Mouse (Mus musculus): ENCODE results near the gene Brca2. TPM values are rescaled to one million over a fixed set of nuclear protein-coding genes. Genes with fewer than 3 reads are reported as not detected.
A peak's percentile ranks its signal among the peaks of the same experiment; 100 is the strongest.
"Not testable (repeated sequence)": the region's sequence is repeated elsewhere in the genome, so short reads cannot be mapped to it uniquely, and the experiment has no call there.

The Brca2 gene
- polyA plus RNA-seq (2015; fragmentation: Nextera tagmentation; extraction: Ambion mirVana): 11.9 and 14.5 TPM in 2 replicates

DNA sequence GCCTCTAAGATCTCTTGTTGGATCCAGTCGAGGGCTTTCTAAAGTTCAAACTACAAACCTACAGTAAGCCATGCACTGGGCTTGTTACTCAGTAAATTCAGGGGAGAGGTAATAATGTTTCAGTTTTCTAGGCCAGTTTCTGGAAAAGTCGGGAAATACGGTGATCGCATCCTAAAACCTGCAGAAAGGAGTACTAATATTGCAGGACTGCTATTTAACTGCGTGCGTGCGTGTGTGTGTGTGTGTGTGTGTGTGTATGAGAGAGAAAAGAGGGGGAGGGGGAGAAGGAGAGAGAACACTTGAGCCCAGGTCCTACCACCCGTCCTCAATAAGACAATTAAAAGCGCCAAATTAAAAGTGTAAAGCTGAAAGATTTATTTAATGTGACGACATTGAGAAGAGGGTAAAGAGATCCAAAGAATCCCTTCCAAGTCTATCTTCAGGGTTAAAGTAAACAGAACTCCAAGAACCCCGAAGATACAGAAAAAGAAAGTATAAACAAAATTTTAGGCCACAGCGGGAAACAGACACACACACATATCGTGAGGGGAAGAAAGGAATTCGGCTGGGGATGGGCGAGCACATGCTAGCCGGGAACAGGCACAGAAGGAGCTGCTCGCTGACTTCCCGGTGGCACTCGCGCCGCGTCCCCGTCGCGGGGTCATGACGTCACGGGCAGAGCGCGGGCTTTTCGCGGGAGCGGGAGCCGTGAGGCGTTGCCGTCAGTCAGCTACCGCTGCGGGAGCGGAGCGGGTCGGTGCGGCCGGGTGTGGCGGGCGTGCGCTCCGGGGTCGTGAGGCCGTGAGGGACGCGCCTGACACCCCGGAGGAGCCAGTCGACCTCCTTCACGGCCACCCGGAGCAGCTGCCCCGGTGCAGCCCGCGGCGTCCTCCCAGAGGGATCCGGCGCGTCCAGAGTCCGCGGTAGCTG is at the start of gene Brca2:
Gene Brca2, plus strand, starts transcription at position 694 of the 930 bp plus-strand sequence.
- WGBS: 5% methylated on average over 59 of the region's 63 CpGs
- ATAC-seq (replicated peaks): peak; percentile 97

GRCm38 (mm10) chr5:150477364-150477763 is 45.1 kb upstream of the Brca2 start:
- H3K9ac ChIP-seq: no peak overlapping the region
- no peaks in the 10 kb centered on the region for H3K4me1 ChIP-seq
- no peak overlapping the region for H3K27ac ChIP-seq
- no peak for ATAC-seq (replicated peaks)
- WGBS: 68% methylated on average over 4 of the region's 4 CpGs
- H3K9me3 ChIP-seq: no peaks in the 10 kb centered on the region
- H3K36me3 ChIP-seq (replicated peaks): peaks cover 32% of the 10 kb centered on the region
- no peaks in the 10 kb centered on the region for H3K27me3 ChIP-seq (replicated peaks)
- no peak overlapping the region for H3K4me3 ChIP-seq
- no peak overlapping the region for H3K4me2 ChIP-seq

More for the DNA sequence above, at the start of gene Brca2:
- H3K9ac ChIP-seq: peak within 1 kb of the TSS; percentile 96
- no peaks in the 10 kb centered on the region for H3K36me3 ChIP-seq (replicated peaks)
- H3K4me3 ChIP-seq: peak within 1 kb of the TSS; percentile 92
- no peaks in the 10 kb centered on the region for H3K27me3 ChIP-seq (replicated peaks)
- H3K4me2 ChIP-seq: peak within 1 kb of the TSS; percentile 66
- H3K4me1 ChIP-seq: peaks cover 11% of the 10 kb centered on the region
- no peaks in the 10 kb centered on the region for H3K9me3 ChIP-seq
- peak within 1 kb of the TSS; percentile 76 for H3K27ac ChIP-seq

GRCm38 (mm10) chr5:150478612-150479011 is 43.8 kb upstream of the Brca2 start:
- Histone ChIP-seq H3K9me3 (no peaks in the 10 kb centered on the region), H3K27ac (no peak overlapping the region), H3K36me3 (replicated peaks) (peaks cover 31% of the 10 kb centered on the region), H3K27me3 (replicated peaks) (no peaks in the 10 kb centered on the region), H3K4me2 (no peak overlapping the region), H3K9ac (no peak overlapping the region), H3K4me3 (no peak overlapping the region), H3K4me1 (no peaks in the 10 kb centered on the region)
- WGBS: 83% methylated on average over 4 of the region's 4 CpGs
- no peak for ATAC-seq (replicated peaks)

- Histone ChIP-seq H3K9ac (no peak overlapping the region), H3K36me3 (replicated peaks) (peaks cover 25% of the 10 kb centered on the region)
Observed at GRCm38 (mm10) chr5:150485198-150485597, 37.2 kb upstream of the Brca2 start.

DNA sequence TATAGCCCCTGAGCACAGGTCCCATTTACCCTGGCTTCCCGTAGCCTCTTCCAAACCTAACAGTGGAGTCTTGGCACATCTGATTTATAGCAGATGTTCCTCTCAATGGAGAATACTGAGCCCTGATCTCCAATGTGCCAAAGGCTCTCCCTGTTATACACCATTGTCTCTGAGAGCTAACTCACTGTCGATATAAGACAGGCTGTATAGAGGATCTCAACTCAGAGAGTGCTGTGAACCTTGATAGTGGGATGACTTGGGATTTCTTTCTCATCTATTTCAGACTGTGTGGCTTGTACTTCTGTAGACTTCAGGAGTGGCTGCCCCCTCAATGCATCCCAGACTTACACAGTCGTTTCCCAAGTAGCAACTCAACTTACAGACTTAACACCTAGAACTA is 32.1 kb upstream of the Brca2 start:
- 89% methylated on average over 3 of the region's 3 CpGs for WGBS
- Histone ChIP-seq H3K36me3 (replicated peaks) (peaks cover 16% of the 10 kb centered on the region), H3K27ac (no peak overlapping the region)

More at GRCm38 (mm10) chr5:150485198-150485597, 37.2 kb upstream of the Brca2 start:
- Histone ChIP-seq H3K9me3 (no peaks in the 10 kb centered on the region), H3K4me2 (no peak overlapping the region), H3K27me3 (replicated peaks) (no peaks in the 10 kb centered on the region), H3K4me1 (no peaks in the 10 kb centered on the region), H3K4me3 (no peak overlapping the region), H3K27ac (no peak overlapping the region)
- no peak for ATAC-seq (replicated peaks)
- 67% methylated on average over 3 of the region's 3 CpGs for WGBS

GRCm38 (mm10) chr5:150490821-150491220 is 31.6 kb upstream of the Brca2 start:
- H3K4me1 ChIP-seq: no peaks in the 10 kb centered on the region
- H3K9ac ChIP-seq: no peak overlapping the region
- H3K27me3 ChIP-seq (replicated peaks): no peaks in the 10 kb centered on the region
- no peak overlapping the region for H3K4me3 ChIP-seq
- H3K4me2 ChIP-seq: no peak overlapping the region
- no peaks in the 10 kb centered on the region for H3K9me3 ChIP-seq
- no peak overlapping the region for H3K27ac ChIP-seq
- WGBS: 84% methylated on average over 8 of the region's 8 CpGs
- peaks cover 22% of the 10 kb centered on the region for H3K36me3 ChIP-seq (replicated peaks)
- no peak for ATAC-seq (replicated peaks)

More for the DNA sequence above, 32.1 kb upstream of the Brca2 start:
- Histone ChIP-seq H3K4me1 (no peaks in the 10 kb centered on the region), H3K27me3 (replicated peaks) (no peaks in the 10 kb centered on the region), H3K9ac (no peak overlapping the region), H3K4me3 (no peak overlapping the region), H3K9me3 (no peaks in the 10 kb centered on the region), H3K4me2 (no peak overlapping the region)
- no peak for ATAC-seq (replicated peaks)

- not testable (repeated sequence) for H3K4me2 ChIP-seq; H3K4me1 ChIP-seq; H3K4me3 ChIP-seq; ATAC-seq (replicated peaks); H3K27ac ChIP-seq; H3K9me3 ChIP-seq; H3K9ac ChIP-seq; H3K27me3 ChIP-seq (replicated peaks)
- 88% methylated on average over 4 of the region's 4 CpGs for WGBS
- peaks cover 29% of the 10 kb centered on the region for H3K36me3 ChIP-seq (replicated peaks)
Observed at GRCm38 (mm10) chr5:150491573-150492173, 30.8 kb upstream of the Brca2 start.

- WGBS: 42% methylated on average over 6 of the region's 6 CpGs
Observed at GRCm38 (mm10) chr5:150495792-150496191, 26.6 kb upstream of the Brca2 start.

DNA sequence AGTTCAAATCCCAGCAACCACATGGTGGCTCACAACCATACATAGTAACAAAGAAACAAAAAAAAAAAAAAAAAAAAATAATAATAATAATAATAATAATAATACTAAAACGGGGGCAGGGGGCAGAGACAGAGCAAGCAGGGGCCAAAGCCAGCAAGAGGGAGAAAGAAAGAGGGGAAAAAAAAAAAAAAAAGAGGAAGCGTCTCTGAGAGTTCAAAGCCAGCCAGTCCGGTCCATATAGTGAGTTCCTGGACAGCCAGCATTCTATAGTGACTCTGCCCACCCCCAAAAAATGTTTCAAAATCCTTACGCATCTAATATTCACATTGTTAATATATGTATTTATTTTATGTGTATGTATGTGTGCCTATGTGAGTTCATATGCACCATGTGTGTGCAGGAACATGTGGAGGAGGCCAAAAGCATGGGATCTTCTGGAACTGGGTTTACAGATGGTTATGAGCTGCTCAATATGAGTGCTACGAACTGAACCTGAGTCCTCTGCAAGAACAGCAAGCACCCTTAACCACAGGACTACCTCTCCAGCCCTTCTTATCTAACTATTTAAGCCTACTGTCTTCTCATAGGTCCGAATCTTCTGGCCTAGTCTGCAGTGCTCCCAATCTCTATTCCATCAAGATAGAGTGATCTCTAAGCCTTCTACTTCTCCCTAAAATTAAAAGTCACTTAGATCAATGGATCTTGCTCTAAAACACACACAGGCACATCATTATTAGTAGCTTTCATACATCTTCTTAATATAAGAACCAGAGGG is 11.8 kb upstream of the Brca2 start:
- no peak overlapping the region for H3K9ac ChIP-seq
- no peak overlapping the region for H3K27ac ChIP-seq
- H3K4me3 ChIP-seq: no peak overlapping the region
- no peaks in the 10 kb centered on the region for H3K36me3 ChIP-seq (replicated peaks)
- WGBS: 89% methylated on average over 6 of the region's 6 CpGs
- no peak overlapping the region for H3K4me2 ChIP-seq
- H3K27me3 ChIP-seq (replicated peaks): no peaks in the 10 kb centered on the region
- no peaks in the 10 kb centered on the region for H3K4me1 ChIP-seq
- H3K9me3 ChIP-seq: no peaks in the 10 kb centered on the region
- ATAC-seq (replicated peaks): no peak

More at GRCm38 (mm10) chr5:150495792-150496191, 26.6 kb upstream of the Brca2 start:
- peaks cover 37% of the 10 kb centered on the region for H3K36me3 ChIP-seq (replicated peaks)
- H3K4me3 ChIP-seq: no peak overlapping the region
- no peak overlapping the region for H3K27ac ChIP-seq
- no peak overlapping the region for H3K9ac ChIP-seq
- ATAC-seq (replicated peaks): no peak
- H3K27me3 ChIP-seq (replicated peaks): no peaks in the 10 kb centered on the region
- H3K4me1 ChIP-seq: no peaks in the 10 kb centered on the region
- H3K4me2 ChIP-seq: no peak overlapping the region
- no peaks in the 10 kb centered on the region for H3K9me3 ChIP-seq

- Histone ChIP-seq H3K9ac (no peak overlapping the region), H3K4me3 (no peak overlapping the region), H3K4me1 (no peaks in the 10 kb centered on the region), H3K9me3 (no peaks in the 10 kb centered on the region), H3K27me3 (replicated peaks) (no peaks in the 10 kb centered on the region), H3K36me3 (replicated peaks) (no peaks in the 10 kb centered on the region), H3K27ac (no peak overlapping the region), H3K4me2 (no peak overlapping the region)
- ATAC-seq (replicated peaks): no peak
- WGBS: 76% methylated on average over 4 of the region's 4 CpGs
Observed at GRCm38 (mm10) chr5:150513264-150513663, 9.2 kb upstream of the Brca2 start.

- Histone ChIP-seq H3K9me3 (no peaks in the 10 kb centered on the region), H3K9ac (no peak overlapping the region), H3K27ac (no peak overlapping the region), H3K27me3 (replicated peaks) (no peaks in the 10 kb centered on the region), H3K4me2 (no peak overlapping the region), H3K4me1 (no peaks in the 10 kb centered on the region), H3K4me3 (no peak overlapping the region), H3K36me3 (replicated peaks) (no peaks in the 10 kb centered on the region)
- 87% methylated on average over 1 of the region's 1 CpGs for WGBS
- no peak for ATAC-seq (replicated peaks)
Observed at GRCm38 (mm10) chr5:150514027-150514426, 8.4 kb upstream of the Brca2 start.

DNA sequence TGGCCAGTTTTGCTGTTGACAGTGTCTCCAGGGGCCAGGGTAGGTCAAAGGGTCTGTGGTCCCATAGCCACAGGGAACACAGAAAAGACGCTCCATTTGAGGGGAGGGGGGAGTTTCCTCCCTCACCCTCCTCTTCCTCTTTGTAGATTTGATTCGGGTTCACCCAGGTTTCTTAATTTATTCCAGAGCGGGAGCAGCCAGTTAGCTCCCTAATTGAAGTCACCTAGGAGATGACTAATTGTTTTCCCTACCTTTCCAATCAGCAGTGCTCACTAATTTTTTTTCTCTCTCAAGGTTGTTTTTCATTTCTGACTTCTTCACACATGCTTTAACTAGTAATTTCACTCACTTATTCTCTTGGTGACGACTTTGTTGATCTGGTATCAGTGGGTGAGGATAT is 4.4 kb upstream of the Brca2 start, which contains the start of gene Zar1l:
Gene Zar1l, minus strand, starts transcription at position 101 of the 400 bp plus-strand sequence.
- Histone ChIP-seq H3K36me3 (replicated peaks) (no peaks in the 10 kb centered on the region), H3K9me3 (no peaks in the 10 kb centered on the region), H3K4me1 (peaks cover 6% of the 10 kb centered on the region), H3K4me3 (no peak within 1 kb of the TSS), H3K9ac (no peak within 1 kb of the TSS), H3K27me3 (replicated peaks) (no peaks in the 10 kb centered on the region), H3K4me2 (no peak within 1 kb of the TSS), H3K27ac (no peak within 1 kb of the TSS)
- WGBS: 68% methylated on average over 4 of the region's 4 CpGs
- no peak for ATAC-seq (replicated peaks)
